Mouse (Mus musculus) cerebellum, adult 2 months (tissue): ENCODE data around the gene Ak8.

Experiments
- CTCF ChIP-seq: fragments of 200-500 bp; IDR thresholded peaks from 2 replicates; pipeline ENCODE4 v1.5.1; 2011; ENCODE audit warnings: low read depth, mild to moderate bottlenecking, control low read depth, low read length, moderate library complexity, borderline replicate concordance; ENCODE audit not compliant: insufficient read depth
- POLR2A ChIP-seq: fragments of 200-500 bp; IDR thresholded peaks from 2 replicates; pipeline ENCODE4 v1.6.1; 2011; ENCODE audit warnings: low read length, control low read depth, borderline replicate concordance; ENCODE audit not compliant: insufficient read depth

GRCm38 (mm10) chr2:28722419-28722818, 22.5 kb downstream of the Ak8 start:
- no peak for TF ChIP-seq CTCF
- TF ChIP-seq POLR2A, result no peak
